Mouse (Mus musculus) cerebellum, adult 2 months (tissue): ENCODE measurements at regions not wholly inside any gene's neighbourhood (a gene's known extent, or its start where the extent isn't known, plus 50 kb on each side); places are given as distances from the start of the nearest gene placed in this dataset.

Experiments used
- CTCF ChIP-seq: fragments of 200-500 bp; IDR thresholded peaks from 2 replicates; pipeline ENCODE4 v1.5.1; 2011; ENCODE audit warnings: low read depth, mild to moderate bottlenecking, control low read depth, low read length, moderate library complexity, borderline replicate concordance; ENCODE audit not compliant: insufficient read depth
- POLR2A ChIP-seq: fragments of 200-500 bp; IDR thresholded peaks from 2 replicates; pipeline ENCODE4 v1.6.1; 2011; ENCODE audit warnings: low read length, control low read depth, borderline replicate concordance; ENCODE audit not compliant: insufficient read depth

GRCm38 (mm10) chr4:153752791-153753190 is 204.2 kb upstream of the A430005L14Rik start:
- TF ChIP-seq CTCF (no peak), POLR2A (no peak)
